Mouse (Mus musculus) layer of hippocampus, adult 11-12 months (tissue): ENCODE measurements around the gene Mcm5.
A peak's percentile ranks its signal among the peaks of the same experiment; 100 is the strongest.

Experiments used
- DNase-seq: peaks from one replicate; pipeline ENCODE4 v3.0.0; 2022; ENCODE audit warnings: low spot score

Gene Mcm5

GRCm38 (mm10) chr8:75109236-75109967 is at the start of gene Mcm5:
TSS of gene Mcm5 (plus strand) at chr8:75109569.
- peak; percentile 100 for DNase-seq

DNA sequence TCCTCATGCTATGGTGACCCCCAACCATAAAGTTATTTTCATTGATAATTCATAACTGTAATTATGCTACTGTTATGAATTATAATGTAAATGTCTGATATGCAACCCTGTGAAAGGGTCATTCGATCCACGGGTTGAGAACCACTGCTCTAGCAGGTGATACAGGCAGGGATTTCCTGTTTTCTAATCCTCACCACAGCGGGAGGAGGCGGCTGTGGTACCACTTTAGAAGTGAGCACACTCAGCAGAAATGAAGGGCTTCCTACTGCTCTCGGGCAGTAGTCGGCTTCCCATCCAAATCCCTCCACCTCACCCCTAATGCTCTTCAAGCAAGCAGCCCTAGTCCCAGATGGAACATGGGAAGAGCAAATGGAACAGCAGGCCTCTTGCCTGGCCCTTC is 49.3 kb upstream of the Mcm5 start:
- no peak for DNase-seq

- no peak for DNase-seq
Measured at GRCm38 (mm10) chr8:75060815-75061214, 48.6 kb upstream of the Mcm5 start.

GRCm38 (mm10) chr8:75063290-75063689 is 46.1 kb upstream of the Mcm5 start:
- peak; percentile 34 for DNase-seq

- DNase-seq: no peak
Measured at GRCm38 (mm10) chr8:75064790-75065189, 44.6 kb upstream of the Mcm5 start.

DNA sequence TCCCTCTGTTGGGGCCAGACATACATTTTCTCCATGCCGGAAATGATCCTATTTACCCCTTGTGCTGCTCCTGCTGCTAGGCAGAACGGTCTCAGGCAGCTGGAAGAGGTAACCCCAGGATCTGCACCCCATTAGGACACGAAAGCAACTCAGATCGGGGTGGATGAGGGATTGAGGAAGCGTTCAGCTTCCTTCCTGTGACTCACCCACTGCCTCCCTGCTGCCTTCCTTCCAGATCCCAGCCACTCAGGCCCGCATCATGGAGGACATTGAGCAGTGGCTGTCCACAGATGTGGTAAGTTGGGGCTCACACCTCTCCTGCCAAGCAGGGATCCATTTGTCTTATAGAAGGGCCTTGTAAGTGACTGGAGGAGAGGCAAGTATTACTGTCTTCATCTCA is 42.1 kb upstream of the Mcm5 start:
- DNase-seq: no peak

DNA sequence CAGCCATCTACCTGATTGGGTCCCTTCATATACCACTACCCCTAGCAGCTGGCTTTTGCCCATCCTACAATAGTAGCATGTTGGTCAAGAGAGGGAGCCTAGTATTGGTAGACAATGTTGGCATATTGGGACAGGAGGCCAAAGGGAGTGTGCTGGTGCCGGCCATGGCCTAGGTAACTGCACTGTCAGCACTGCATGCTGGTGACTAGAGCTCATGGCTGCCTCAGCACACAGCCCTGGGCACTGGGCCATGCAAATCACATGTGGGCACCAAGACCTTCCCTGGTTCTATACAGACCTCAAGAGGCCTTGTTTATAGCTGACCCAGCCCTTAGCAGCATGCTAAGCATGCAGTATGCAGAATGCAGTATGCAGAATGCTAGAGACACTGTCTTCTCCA is 39.1 kb upstream of the Mcm5 start:
- DNase-seq: no peak

- peak; percentile 85 for DNase-seq
Measured at GRCm38 (mm10) chr8:75071627-75072346, 37.6 kb upstream of the Mcm5 start.

DNA sequence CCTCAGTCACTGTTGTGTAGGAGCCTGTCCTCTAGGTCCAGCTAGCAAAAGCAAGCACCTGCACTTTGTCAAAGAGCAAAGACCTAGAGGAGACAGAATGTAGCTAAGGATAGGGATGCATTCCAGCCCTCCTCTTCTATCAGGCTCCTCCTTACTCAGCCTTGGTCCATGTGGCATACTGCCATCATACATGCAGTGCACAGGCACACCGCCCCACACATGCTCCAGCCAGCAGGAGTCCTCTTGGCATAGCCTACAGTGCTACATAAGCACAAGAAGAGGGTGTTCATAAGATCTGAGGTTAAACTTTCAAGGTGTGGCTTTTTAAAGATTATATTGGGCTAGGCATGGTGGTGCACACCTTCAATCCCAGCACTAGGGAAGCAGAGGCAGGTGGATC is 34.5 kb upstream of the Mcm5 start:
- DNase-seq: no peak

DNA sequence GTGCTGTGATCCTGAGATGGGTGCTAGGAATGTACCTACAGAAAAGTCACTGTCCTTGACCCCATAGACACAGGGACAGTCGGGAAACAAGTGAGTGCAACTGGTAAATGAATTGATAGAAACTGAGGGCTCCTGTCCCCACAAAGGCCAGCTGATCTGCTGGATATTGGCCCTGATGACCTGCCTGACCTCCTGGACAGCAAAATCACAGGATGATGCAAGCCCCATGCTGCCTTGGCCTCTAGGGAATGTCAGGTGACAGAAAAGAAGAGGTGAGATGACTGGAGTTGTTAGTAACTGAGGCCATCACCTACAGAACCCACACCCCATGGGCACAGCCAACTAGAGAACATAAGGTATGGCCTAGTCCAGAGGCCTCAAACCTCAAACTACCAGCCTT is 31.2 kb upstream of the Mcm5 start:
- DNase-seq: no peak

- DNase-seq: no peak
Measured at GRCm38 (mm10) chr8:75078851-75079250, 30.5 kb upstream of the Mcm5 start.

DNA sequence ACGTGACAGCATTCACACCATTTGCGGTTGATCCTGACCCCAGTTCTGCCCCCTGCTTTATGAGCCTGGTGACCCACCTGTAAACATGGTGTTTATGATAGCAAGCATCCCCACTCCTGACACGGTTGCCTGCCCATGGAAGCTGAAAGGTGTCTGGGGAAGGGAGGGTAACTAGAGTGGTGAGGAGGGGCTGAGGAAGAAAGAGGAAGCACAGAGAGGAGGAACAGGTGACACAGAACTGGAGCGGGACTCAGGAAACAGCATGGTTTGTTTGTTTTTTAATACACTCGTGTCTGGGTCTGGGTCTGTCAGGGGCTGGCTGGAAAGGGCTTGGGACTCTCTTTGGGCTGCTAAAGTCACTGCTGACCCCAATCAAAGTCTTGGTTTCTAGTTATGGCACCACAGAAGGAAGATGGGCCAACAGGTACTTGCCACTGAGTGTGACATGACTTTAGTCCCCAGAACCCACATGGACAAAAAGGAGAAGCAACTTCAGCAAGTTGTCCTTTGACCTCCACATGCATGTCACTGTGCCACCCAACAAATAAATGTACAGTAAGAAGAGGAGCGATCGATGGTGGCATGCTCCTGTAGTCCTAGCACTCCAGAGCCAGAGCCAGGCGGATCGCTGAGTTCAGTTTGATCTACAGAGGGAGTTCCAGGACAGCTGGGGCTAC is 27.9 kb upstream of the Mcm5 start:
- DNase-seq: no peak

GRCm38 (mm10) chr8:75082181-75082805 is 27.1 kb upstream of the Mcm5 start:
- no peak for DNase-seq

DNA sequence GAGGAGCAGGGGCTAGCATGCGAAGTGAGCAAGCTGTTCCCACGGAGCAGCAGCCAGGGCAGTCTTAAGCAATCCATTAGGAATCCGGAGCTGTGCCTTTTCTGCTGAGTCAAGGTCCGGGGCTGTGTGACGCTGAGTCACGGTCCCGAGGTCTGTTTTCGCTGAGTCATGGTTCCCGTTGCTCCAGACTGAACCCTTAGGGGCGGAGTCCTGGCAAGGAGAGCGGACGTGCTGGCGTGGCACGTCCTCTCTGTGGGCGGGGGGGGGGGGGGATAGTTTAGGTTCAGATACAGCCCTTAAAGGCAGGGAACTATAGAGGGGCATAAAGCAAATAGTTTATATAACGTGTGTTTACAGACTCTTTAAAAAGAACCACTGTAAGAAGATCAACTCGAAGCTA is 25.5 kb upstream of the Mcm5 start:
- peak; percentile 88 for DNase-seq

DNA sequence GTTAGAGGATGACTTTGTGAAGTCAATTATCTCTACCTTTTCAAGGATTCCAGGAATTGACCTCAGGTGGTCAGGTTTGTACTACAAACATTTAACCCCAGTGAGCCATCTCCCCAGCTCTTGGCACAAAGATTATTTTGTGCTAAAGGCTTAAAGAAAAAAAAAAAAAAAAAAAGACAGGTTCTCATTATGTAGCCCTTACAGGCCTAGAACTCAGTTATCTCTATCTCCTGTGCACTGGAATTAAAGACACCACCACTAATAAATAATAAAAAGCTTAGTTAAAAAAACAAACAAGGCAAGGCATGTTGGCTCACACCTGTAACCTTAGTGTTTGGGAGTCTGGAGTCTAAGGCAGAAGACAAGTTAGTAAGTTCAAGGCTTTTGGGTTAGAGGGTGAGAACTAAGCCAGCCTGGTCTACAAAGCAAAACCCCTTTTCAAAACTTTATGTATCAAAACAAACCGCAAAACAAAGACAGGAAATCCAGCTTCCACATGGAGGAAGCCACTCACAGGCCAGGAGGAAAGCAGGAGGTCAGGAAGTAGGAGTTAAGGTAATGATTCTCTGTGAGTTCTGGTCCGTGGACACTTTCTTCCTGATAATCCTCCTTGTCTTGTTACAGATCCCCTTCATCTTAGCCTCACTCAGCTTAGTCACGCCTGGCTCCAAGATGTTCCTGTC is 24.8 kb upstream of the Mcm5 start:
- DNase-seq: no peak

GRCm38 (mm10) chr8:75086002-75086401 is 23.4 kb upstream of the Mcm5 start:
- no peak for DNase-seq

DNA sequence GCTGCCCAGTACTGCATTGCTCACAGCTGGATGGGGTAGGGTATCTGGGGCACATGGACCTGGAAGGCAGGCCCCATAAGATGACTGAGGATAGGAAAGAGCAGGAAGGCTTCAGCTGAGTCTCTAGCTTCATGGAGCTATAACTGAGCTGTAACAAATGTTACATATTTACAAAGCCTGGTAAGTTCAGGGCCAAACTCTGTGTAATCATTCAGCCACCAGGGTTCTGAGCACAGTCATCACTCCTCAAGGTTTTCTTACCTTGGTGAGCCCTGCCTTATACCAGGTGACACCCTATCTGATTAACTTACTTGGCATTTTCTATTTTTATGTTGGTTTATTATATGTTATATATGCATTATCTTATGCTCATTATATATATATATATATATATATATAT is 22.2 kb upstream of the Mcm5 start:
- no peak for DNase-seq

DNA sequence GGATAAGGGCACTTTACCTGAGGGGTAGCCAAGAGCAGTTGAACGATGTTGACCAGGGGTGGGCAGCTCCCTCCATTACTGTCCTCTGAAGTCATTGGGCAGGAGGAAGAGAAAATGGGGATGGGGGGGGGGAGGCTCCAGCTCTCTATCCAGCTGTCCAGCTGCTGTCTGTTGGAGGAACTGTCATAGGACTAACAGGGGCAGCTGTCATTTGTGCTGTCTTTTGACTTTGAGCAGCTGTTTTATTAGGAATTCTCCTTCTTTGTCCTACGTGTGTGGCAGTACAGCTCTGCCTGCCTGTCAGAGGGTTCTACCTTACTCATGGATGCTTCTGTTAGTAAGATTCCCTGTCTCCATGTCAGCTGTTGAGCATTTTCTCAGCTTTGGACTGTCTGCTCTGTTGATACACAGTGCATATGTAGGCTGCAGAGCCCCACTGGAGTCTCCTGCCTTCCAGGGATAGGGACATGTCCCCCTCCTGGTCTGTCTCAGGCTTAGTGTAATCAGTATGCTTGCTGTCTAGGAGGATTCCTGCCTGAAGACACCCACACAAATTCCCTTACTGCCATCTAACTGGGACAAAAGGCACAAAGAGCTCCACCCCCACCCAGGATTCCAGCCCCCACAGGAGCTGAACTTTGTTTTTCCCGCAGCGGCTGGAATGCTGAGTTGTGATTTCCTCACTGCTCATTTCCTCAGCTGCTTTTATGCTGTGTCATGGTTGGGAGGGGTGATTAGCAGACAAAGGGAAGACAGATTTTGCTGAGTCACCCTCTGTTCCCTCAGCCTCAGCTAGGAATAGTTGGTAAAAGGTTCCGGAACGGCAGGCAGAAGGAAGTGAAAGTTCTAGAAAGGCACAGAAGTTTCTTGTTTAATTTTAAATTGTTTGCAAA is 20.1 kb upstream of the Mcm5 start:
- DNase-seq: peak; percentile 85

GRCm38 (mm10) chr8:75090781-75091365 is 18.5 kb upstream of the Mcm5 start:
- DNase-seq: no peak

DNA sequence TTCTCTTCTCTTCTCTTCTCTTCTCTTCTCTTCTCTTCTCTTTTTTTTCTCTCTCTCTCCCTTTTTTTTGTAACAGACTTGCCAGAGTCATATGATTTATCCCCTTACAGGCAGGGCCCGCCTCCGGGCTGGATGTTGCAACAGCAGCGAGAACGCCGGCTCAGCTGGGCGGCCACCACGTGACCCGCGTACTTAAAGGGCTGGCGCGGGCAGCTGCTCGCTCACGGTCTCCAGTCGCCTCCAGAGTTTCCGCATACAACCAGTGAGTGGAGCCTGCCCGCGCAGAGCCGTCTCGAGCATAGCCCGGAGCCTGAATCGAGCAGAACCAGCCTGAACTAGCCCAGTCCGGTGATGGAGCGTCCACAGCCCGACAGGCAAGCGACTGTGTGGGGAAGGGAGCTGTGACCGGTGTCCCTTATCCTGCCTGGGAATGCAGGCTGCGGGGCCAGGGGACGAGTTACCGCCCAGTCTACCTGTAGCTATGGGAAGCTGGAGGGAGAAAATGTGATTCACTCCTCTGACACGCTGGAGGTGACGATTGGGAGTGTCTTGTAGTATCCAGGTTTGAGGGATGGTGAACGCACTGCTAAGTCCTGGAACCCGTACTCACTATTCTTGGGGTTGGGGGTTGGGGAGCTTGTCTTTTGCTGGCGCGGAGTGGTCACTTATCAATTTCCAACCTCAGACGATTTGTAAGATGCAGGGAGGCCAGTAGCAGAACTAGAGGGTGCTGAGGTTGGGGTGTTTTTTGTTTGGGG is 15.8 kb upstream of the Mcm5 start, which contains the start of gene Hmox1:
TSS of gene Hmox1 (plus strand) at position 223 of the 758 bp plus-strand sequence.
- peak; percentile 92 for DNase-seq
